Comparison of ENCODE assay signal across 28 mouse cellular contexts in the genomic region with DNA sequence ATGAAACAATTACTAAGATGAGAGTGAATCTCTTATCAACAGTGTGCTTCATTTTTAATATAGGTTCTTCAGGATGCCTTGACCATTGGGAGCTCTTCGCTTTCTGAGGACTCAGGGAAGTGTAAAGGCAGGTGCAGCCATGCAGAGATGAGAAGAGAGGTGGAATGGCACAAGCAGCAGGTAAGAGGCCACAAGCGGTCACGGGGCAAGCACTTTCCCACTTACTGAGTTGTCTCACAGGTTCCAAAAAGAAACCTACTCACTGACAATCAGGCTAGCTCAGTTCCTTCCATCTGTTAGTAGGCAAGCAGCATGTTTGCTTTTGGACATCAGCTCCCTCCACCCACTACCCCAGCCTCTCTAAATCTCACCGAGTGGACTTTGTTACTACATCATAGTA.
A peak's percentile ranks its signal among the peaks of the same experiment; 100 is the strongest.
DNase-seq lines count a peak whose midpoint lies in the region; ATAC-seq and TF ChIP-seq lines count a peak whose summit lies in the region.
"Had no signal": no experiment of that assay in that cellular context is flagged by ENCODE, and none has a peak within 500 bp of the region (broad histone marks: within the 10 kb centered on the region; RNA-seq: fewer than 3 reads in every experiment).

No protein-coding gene starts in this region.

- no peak overlapping the region for H3K4me3 ChIP-seq in embryonic fibroblast, embryonic 13.5 days (ENCODE audit: insufficient read depth, low read length)
- H3K4me3 ChIP-seq in lung, adult 2 months (replicated peaks; ENCODE audit: extremely low read depth, low read depth, low read length), result no peak overlapping the region
- no peak overlapping the region for H3K4me3 ChIP-seq in lung, embryonic 16.5 days (ENCODE audit: low read length)
- H3K4me3 ChIP-seq: embryonic facial prominence, embryonic 10.5 days; embryonic facial prominence, embryonic 13.5 days; forebrain, embryonic 10.5 days; forebrain, embryonic 13.5 days; heart, embryonic 12.5 days; heart, embryonic 15.5 days had no signal

- no peak for ATAC-seq in lung, embryonic 16.5 days (ENCODE audit: low read depth)
- ATAC-seq: CD4-positive, CD25-positive, alpha-beta regulatory T cell, adult 4 months; forebrain, embryonic 13.5 days; forebrain, embryonic 16.5 days; hindbrain, postnatal 0 days had no signal

- H3K4me1 ChIP-seq in embryonic fibroblast, embryonic 13.5 days (ENCODE audit: control insufficient read depth, insufficient read depth, low read length), result peaks cover 8% of the 10 kb centered on the region; the same call in 1 of the 2 replicates
- no peaks in the 10 kb centered on the region for H3K4me1 ChIP-seq in lung, adult 2 months (ENCODE audit: control insufficient read depth, insufficient read depth, low read length)
- H3K4me1 ChIP-seq in lung, embryonic 16.5 days (replicated peaks; ENCODE audit: control insufficient read depth, insufficient read depth, low read length), result peaks cover 2% of the 10 kb centered on the region; the same call in 1 of the 2 replicates
- H3K4me1 ChIP-seq: embryonic facial prominence, embryonic 10.5 days; embryonic facial prominence, embryonic 13.5 days; forebrain, embryonic 10.5 days; forebrain, embryonic 13.5 days; heart, embryonic 12.5 days; heart, embryonic 15.5 days had no signal

- H3K36me3 ChIP-seq in lung, embryonic 16.5 days (ENCODE audit: control insufficient read depth, insufficient read depth, low read length), result no peaks in the 10 kb centered on the region
- H3K36me3 ChIP-seq: embryonic facial prominence, embryonic 10.5 days; embryonic facial prominence, embryonic 13.5 days; forebrain, embryonic 10.5 days; heart, embryonic 12.5 days; heart, embryonic 15.5 days had no signal

- WGBS in lung, adult 2 months, result 72% methylated on average over 4 of the region's 4 CpGs
- WGBS in lung, embryonic 16.5 days, result 59% methylated on average over 4 of the region's 4 CpGs

- no peaks in the 10 kb centered on the region for H3K9me3 ChIP-seq in lung, embryonic 16.5 days (ENCODE audit: control insufficient read depth, low read length)
- H3K9me3 ChIP-seq: embryonic facial prominence, embryonic 10.5 days; embryonic facial prominence, embryonic 13.5 days; forebrain, embryonic 10.5 days; forebrain, embryonic 13.5 days; heart, embryonic 12.5 days; heart, embryonic 15.5 days had no signal

- no peak for TF ChIP-seq CTCF in embryonic fibroblast, embryonic 13.5 days (IDR thresholded peaks at IDR 0.05; ENCODE audit: borderline replicate concordance, insufficient read depth, low read length)
- TF ChIP-seq CTCF in lung, adult 2 months (IDR thresholded peaks at IDR 0.05; ENCODE audit: insufficient read depth, low read length), result no peak

- H3K4me2 ChIP-seq in lung, embryonic 16.5 days (ENCODE audit: low read depth, low read length), result no peak overlapping the region
- H3K4me2 ChIP-seq: embryonic facial prominence, embryonic 13.5 days; forebrain, embryonic 13.5 days; heart, embryonic 12.5 days; heart, embryonic 15.5 days; hindbrain, embryonic 14.5 days had no signal

- no peaks in the 10 kb centered on the region for H3K27me3 ChIP-seq in lung, embryonic 16.5 days (ENCODE audit: control insufficient read depth, insufficient read depth, low read depth, low read length)
- H3K27me3 ChIP-seq: embryonic facial prominence, embryonic 13.5 days; forebrain, embryonic 13.5 days; heart, embryonic 12.5 days; heart, embryonic 15.5 days had no signal

- peak; percentile 40 for DNase-seq in lung, adult 2 months
- peak; percentile 60 for DNase-seq in lung, postnatal 25 days (ENCODE audit: low spot score)
- no peak for DNase-seq in embryo, embryonic 11 days
- DNase-seq in thymus, postnatal 36 days, result no peak
- no peak for DNase-seq in testis, postnatal 10 days (ENCODE audit: low spot score)
- DNase-seq: adrenal gland, adult 2 months; adrenal gland, postnatal 14 days; cerebellum, adult 11 months; cerebellum, adult 2 months; cerebellum, adult 9-11 months; cerebellum, postnatal 25 days; gastrocnemius, postnatal 10 days; gastrocnemius, postnatal 36 days; heart, adult 18-20 months; heart, postnatal 10 days; heart, postnatal 4 days had no signal

- H3K9ac ChIP-seq in lung, embryonic 16.5 days (ENCODE audit: low read length), result no peak overlapping the region
- H3K9ac ChIP-seq: embryonic facial prominence, embryonic 13.5 days; forebrain, embryonic 13.5 days; heart, embryonic 12.5 days; heart, embryonic 15.5 days; hindbrain, embryonic 14.5 days had no signal

- H3K27ac ChIP-seq in embryonic fibroblast, embryonic 13.5 days (ENCODE audit: insufficient read depth, low read length), result peak overlapping the region; percentile 78
- peak overlapping the region; percentile 77 for H3K27ac ChIP-seq in lung, embryonic 16.5 days (ENCODE audit: low read length)
- H3K27ac ChIP-seq: embryonic facial prominence, embryonic 10.5 days; embryonic facial prominence, embryonic 13.5 days; forebrain, embryonic 10.5 days; forebrain, embryonic 13.5 days; heart, embryonic 15.5 days; hindbrain, embryonic 14.5 days; hindbrain, postnatal 0 days had no signal

- TF ChIP-seq POLR2A in embryonic fibroblast, embryonic 13.5 days (IDR thresholded peaks at IDR 0.05; ENCODE audit: low read depth, low read length), result no peak
- no peak for TF ChIP-seq POLR2A in lung, adult 2 months (IDR thresholded peaks at IDR 0.05; ENCODE audit: borderline replicate concordance, extremely low read depth, low read depth, low read length)

Comparison
In these comparisons a context has a peak if more than half of its experiments do, and no peak if none do; other contexts are left out.
1. DNase-seq: peak in lung, adult 2 months (single experiment) and lung, postnatal 25 days (single experiment); none in embryo, embryonic 11 days (single experiment), thymus, postnatal 36 days (0 of 2) and testis, postnatal 10 days (single experiment).